Mouse (Mus musculus) myocyte (in vitro differentiated cells): Measurements from ENCODE around the gene Vamp5. TPM values are rescaled to one million over a fixed set of nuclear protein-coding genes. Genes with fewer than 3 reads are reported as not detected.

Experiments
- H3K27me3 ChIP-seq: one replicate; pipeline ENCODE4 v1.6.1; 2011; ENCODE audit not compliant: control insufficient read depth, insufficient read depth, insufficient read length
- H3K36me3 ChIP-seq: one replicate; pipeline ENCODE4 v1.6.1; 2011; ENCODE audit not compliant: control insufficient read depth, insufficient read depth
- H3K4me2 ChIP-seq: one replicate; pipeline ENCODE4 v1.6.1; 2011; ENCODE audit warnings: low read depth, control low read depth
- H3K4me3 ChIP-seq: one replicate; pipeline ENCODE4 v1.5.1; 2011; ENCODE audit warnings: mild to moderate bottlenecking, control low read depth, moderate library complexity
- H3K79me2 ChIP-seq: one replicate; pipeline ENCODE4 v1.6.1; 2011; ENCODE audit not compliant: control insufficient read depth, insufficient read depth
- H3ac ChIP-seq: one replicate; pipeline ENCODE4 v1.6.1; 2011; ENCODE audit not compliant: control insufficient read depth, insufficient read length
- CEBPB ChIP-seq: IDR thresholded peaks from 2 replicates; pipeline ENCODE4 v1.6.1; 2011; ENCODE audit warnings: mild to moderate bottlenecking, moderate library complexity; ENCODE audit not compliant: poor library complexity, insufficient read depth, severe bottlenecking
- E2F4 ChIP-seq: IDR thresholded peaks from one replicate; pipeline ENCODE4 v1.6.1; 2011; ENCODE audit warnings: mild to moderate bottlenecking, control low read depth, moderate library complexity; ENCODE audit not compliant: insufficient read depth
- MAX ChIP-seq: IDR thresholded peaks from one replicate; pipeline ENCODE4 v1.6.1; 2011; ENCODE audit warnings: low read depth, mild to moderate bottlenecking, control low read depth
- MYOD1 ChIP-seq, 3 experiments: IDR thresholded peaks; one replicate each; pipeline ENCODE4 v1.6.1; 2011; ENCODE audit warnings: control low read depth in 2 of 3, low read depth in 2 of 3, mild to moderate bottlenecking in 2 of 3, moderate library complexity in 1 of 3; ENCODE audit not compliant: insufficient read length in 2 of 3, control insufficient read depth in 1 of 3
- MYOG ChIP-seq, 3 experiments: IDR thresholded peaks; one replicate each; pipeline ENCODE4 v1.6.1; 2011; ENCODE audit warnings: control low read depth in 2 of 3, low read depth in 2 of 3, mild to moderate bottlenecking in 2 of 3; ENCODE audit not compliant: insufficient read length in 2 of 3, control insufficient read depth in 1 of 3, insufficient read depth in 1 of 3
- POLR2A ChIP-seq: IDR thresholded peaks from one replicate; pipeline ENCODE4 v1.6.1; 2011; ENCODE audit warnings: low read depth, mild to moderate bottlenecking, control low read depth, moderate library complexity; ENCODE audit not compliant: insufficient read length
- POLR2AphosphoS2 ChIP-seq: IDR thresholded peaks from one replicate; pipeline ENCODE4 v1.6.1; 2011; ENCODE audit warnings: low read depth, control low read depth; ENCODE audit not compliant: insufficient read length
- REST ChIP-seq: IDR thresholded peaks from one replicate; pipeline ENCODE4 v1.6.1; 2011; ENCODE audit warnings: mild to moderate bottlenecking, control low read depth, moderate library complexity; ENCODE audit not compliant: insufficient read depth, insufficient read length
- SRF ChIP-seq: IDR thresholded peaks from one replicate; pipeline ENCODE4 v1.6.1; 2011; ENCODE audit warnings: low read depth; ENCODE audit not compliant: control insufficient read depth, insufficient read length
- TCF12 ChIP-seq: IDR thresholded peaks from one replicate; pipeline ENCODE4 v1.6.1; 2011; ENCODE audit warnings: mild to moderate bottlenecking, control low read depth; ENCODE audit not compliant: poor library complexity, insufficient read depth, severe bottlenecking
- TCF3 ChIP-seq: IDR thresholded peaks from one replicate; pipeline ENCODE4 v1.6.1; 2011; ENCODE audit warnings: low read depth, control low read depth; ENCODE audit not compliant: insufficient read length
- USF1 ChIP-seq: IDR thresholded peaks from one replicate; pipeline ENCODE4 v1.6.1; 2011; ENCODE audit warnings: low read depth, mild to moderate bottlenecking, control low read depth, moderate library complexity
- polyA plus RNA-seq: library from polyadenylated mRNA; unstranded; fragments of >200 nt; fragmentation: generic; extraction: Trizol; gene quantifications from one replicate; pipeline ENCODE4 v1.2.1, GENCODE M21; 2012; ENCODE audit warnings: missing spikeins

Gene Vamp5
- polyA plus RNA-seq, 1 experiment: 544 TPM

GRCm38 (mm10) chr6:72347166-72347941, 32.9 kb downstream of the Vamp5 start, which contains the start of gene 0610030E20Rik:
0610030E20Rik (plus strand) TSS chr6:72347317.
- Histone ChIP-seq H3K4me3 (peak within 1 kb of the TSS; percentile 53), H3ac (peak within 1 kb of the TSS; percentile 50), H3K27me3 (no peaks in the 10 kb centered on the region), H3K4me2 (peak within 1 kb of the TSS; percentile 75), H3K79me2 (peaks cover 56% of the 10 kb centered on the region), H3K36me3 (peaks cover 17% of the 10 kb centered on the region)
- TF ChIP-seq MYOG (IDR thresholded peaks at IDR 0.05; ENCODE audit: control insufficient read depth in 1 of 3, insufficient read depth in 1 of 3, insufficient read length in 2 of 3, low read depth in 2 of 3) (no peak), POLR2AphosphoS2 (peak; percentile 61), POLR2A (peak; percentile 79), REST (no peak)

- Histone ChIP-seq H3K4me2 (peak overlapping the region; percentile 75), H3K27me3 (no peaks in the 10 kb centered on the region), H3K36me3 (peaks cover 17% of the 10 kb centered on the region), H3K4me3 (peak overlapping the region; percentile 53), H3ac (no peak overlapping the region), H3K79me2 (peaks cover 67% of the 10 kb centered on the region)
- no peak for TF ChIP-seq TCF3
- no peak for TF ChIP-seq MYOG (IDR thresholded peaks at IDR 0.05; ENCODE audit: control insufficient read depth in 1 of 3, insufficient read depth in 1 of 3, insufficient read length in 2 of 3, low read depth in 2 of 3)
- no peak for TF ChIP-seq MYOD1 (IDR thresholded peaks at IDR 0.05; ENCODE audit: control insufficient read depth in 1 of 3, insufficient read length in 2 of 3, low read depth in 2 of 3)
- no peak for TF ChIP-seq POLR2AphosphoS2
- TF ChIP-seq POLR2A: no peak
- TF ChIP-seq USF1: no peak
- TF ChIP-seq SRF: no peak
- no peak for TF ChIP-seq MAX
- no peak for TF ChIP-seq TCF12
- no peak for TF ChIP-seq CEBPB
- no peak for TF ChIP-seq E2F4
These were observed 34.0 kb downstream of the Vamp5 start for GRCm38 (mm10) chr6:72346261-72346660.

GRCm38 (mm10) chr6:72345633-72346032, 34.6 kb downstream of the Vamp5 start:
- TF ChIP-seq MYOD1 (IDR thresholded peaks at IDR 0.05; ENCODE audit: control insufficient read depth in 1 of 3, insufficient read length in 2 of 3, low read depth in 2 of 3) (no peak), REST (no peak), MAX (no peak), TCF3 (no peak), TCF12 (no peak), MYOG (IDR thresholded peaks at IDR 0.05; ENCODE audit: control insufficient read depth in 1 of 3, insufficient read depth in 1 of 3, insufficient read length in 2 of 3, low read depth in 2 of 3) (no peak), USF1 (no peak), CEBPB (no peak), SRF (no peak), E2F4 (no peak), POLR2A (no peak), POLR2AphosphoS2 (no peak)
- no peaks in the 10 kb centered on the region for H3K27me3 ChIP-seq

GRCm38 (mm10) chr6:72345074-72345567, 35.1 kb downstream of the Vamp5 start, which contains the start of gene Usp39:
Usp39 (minus strand) TSS chr6:72345184.
- H3K4me2 ChIP-seq: peak within 1 kb of the TSS; percentile 96
- peaks cover 72% of the 10 kb centered on the region for H3K79me2 ChIP-seq
- peaks cover 13% of the 10 kb centered on the region for H3K36me3 ChIP-seq
- H3K27me3 ChIP-seq: no peaks in the 10 kb centered on the region
- TF ChIP-seq SRF (no peak), POLR2A (peak; percentile 95), CEBPB (no peak), MYOG (IDR thresholded peaks at IDR 0.05; ENCODE audit: control insufficient read depth in 1 of 3, insufficient read depth in 1 of 3, insufficient read length in 2 of 3, low read depth in 2 of 3) (no peak), USF1 (peak; percentile 24), MAX (no peak), MYOD1 (IDR thresholded peaks at IDR 0.05; ENCODE audit: control insufficient read depth in 1 of 3, insufficient read length in 2 of 3, low read depth in 2 of 3) (no peak), REST (no peak), TCF3 (no peak), TCF12 (no peak), E2F4 (peak; percentile 78), POLR2AphosphoS2 (peak; percentile 94)
- peak within 1 kb of the TSS; percentile 69 for H3K4me3 ChIP-seq
- H3ac ChIP-seq: peak within 1 kb of the TSS; percentile 92

More at GRCm38 (mm10) chr6:72345633-72346032, 34.6 kb downstream of the Vamp5 start:
- Histone ChIP-seq H3K79me2 (peaks cover 70% of the 10 kb centered on the region), H3K36me3 (peaks cover 14% of the 10 kb centered on the region), H3K4me3 (peak overlapping the region; percentile 69), H3ac (no peak overlapping the region), H3K4me2 (peak overlapping the region; percentile 91)
